Mouse (Mus musculus): ENCODE measurements at regions not wholly inside any gene's neighbourhood (a gene's known extent, or its start where the extent isn't known, plus 50 kb on each side); places are given as distances from the start of the nearest gene placed in this dataset.
A peak's percentile ranks its signal among the peaks of the same experiment; 100 is the strongest.

- 42% methylated on average over 2 of the region's 2 CpGs for WGBS
- ATAC-seq (ENCODE audit: low FRiP score) (no peak), DNase-seq (ENCODE audit: low spot score, missing footprints) (no peak)
- H3K9me3 ChIP-seq (ENCODE audit: control insufficient read depth, low read length): no peaks in the 10 kb centered on the region
- H3K27me3 ChIP-seq (ENCODE audit: control insufficient read depth, insufficient read depth, low read length): no peaks in the 10 kb centered on the region
- H3K4me1 ChIP-seq (ENCODE audit: control insufficient read depth, insufficient read depth, low read length): no peaks in the 10 kb centered on the region
- H3K4me2 ChIP-seq: no peak overlapping the region
- no peak overlapping the region for H3K27ac ChIP-seq (ENCODE audit: low read depth, low read length)
- no peaks in the 10 kb centered on the region for H3K36me3 ChIP-seq (ENCODE audit: control insufficient read depth, insufficient read depth, low read length)
- no peak overlapping the region for H3K9ac ChIP-seq (ENCODE audit: low read length)
- H3K4me3 ChIP-seq (ENCODE audit: low read depth, low read length): no peak overlapping the region
These were observed 94.5 kb upstream of the Fyn start for GRCm38 (mm10) chr10:39274202-39274601.

GRCm38 (mm10) chr10:39273426-39273825 lies 95.2 kb upstream of the Fyn start:
- Histone ChIP-seq H3K9me3 (ENCODE audit: control insufficient read depth, low read length) (no peaks in the 10 kb centered on the region), H3K4me1 (ENCODE audit: control insufficient read depth, insufficient read depth, low read length) (no peaks in the 10 kb centered on the region), H3K36me3 (ENCODE audit: control insufficient read depth, insufficient read depth, low read length) (no peaks in the 10 kb centered on the region), H3K27ac (ENCODE audit: low read depth, low read length) (no peak overlapping the region), H3K4me3 (ENCODE audit: low read depth, low read length) (no peak overlapping the region), H3K9ac (ENCODE audit: low read length) (no peak overlapping the region), H3K4me2 (no peak overlapping the region), H3K27me3 (ENCODE audit: control insufficient read depth, insufficient read depth, low read length) (no peaks in the 10 kb centered on the region)
- 75% methylated on average over 4 of the region's 4 CpGs for WGBS
- ATAC-seq (ENCODE audit: low FRiP score) (no peak), DNase-seq (ENCODE audit: low spot score, missing footprints) (peak; percentile 41)

- H3K27ac ChIP-seq (ENCODE audit: low read depth, low read length): no peak overlapping the region
- H3K4me1 ChIP-seq (ENCODE audit: control insufficient read depth, insufficient read depth, low read length): no peaks in the 10 kb centered on the region
- H3K9ac ChIP-seq (ENCODE audit: low read length): no peak overlapping the region
- H3K4me3 ChIP-seq (ENCODE audit: low read depth, low read length): no peak overlapping the region
- ATAC-seq (ENCODE audit: low FRiP score) (no peak), DNase-seq (ENCODE audit: low spot score, missing footprints) (peak; percentile 57)
- 87% methylated on average over 6 of the region's 6 CpGs for WGBS
- no peaks in the 10 kb centered on the region for H3K27me3 ChIP-seq (ENCODE audit: control insufficient read depth, insufficient read depth, low read length)
- H3K9me3 ChIP-seq (ENCODE audit: control insufficient read depth, low read length): no peaks in the 10 kb centered on the region
- no peaks in the 10 kb centered on the region for H3K36me3 ChIP-seq (ENCODE audit: control insufficient read depth, insufficient read depth, low read length)
- no peak overlapping the region for H3K4me2 ChIP-seq
These were observed 96.2 kb upstream of the Fyn start for GRCm38 (mm10) chr10:39272387-39272949.

- H3K9me3 ChIP-seq (ENCODE audit: control insufficient read depth, low read length): no peaks in the 10 kb centered on the region
- H3K4me1 ChIP-seq (ENCODE audit: control insufficient read depth, insufficient read depth, low read length): no peaks in the 10 kb centered on the region
- no peak overlapping the region for H3K9ac ChIP-seq (ENCODE audit: low read length)
- no peak overlapping the region for H3K27ac ChIP-seq (ENCODE audit: low read depth, low read length)
- peak; percentile 45 for DNase-seq (ENCODE audit: low spot score, missing footprints)
- no peaks in the 10 kb centered on the region for H3K36me3 ChIP-seq (ENCODE audit: control insufficient read depth, insufficient read depth, low read length)
- 84% methylated on average over 3 of the region's 3 CpGs for WGBS
- H3K4me3 ChIP-seq (ENCODE audit: low read depth, low read length): no peak overlapping the region
- no peak for ATAC-seq (ENCODE audit: low FRiP score)
- no peaks in the 10 kb centered on the region for H3K27me3 ChIP-seq (ENCODE audit: control insufficient read depth, insufficient read depth, low read length)
- no peak overlapping the region for H3K4me2 ChIP-seq
These were observed 98.2 kb upstream of the Fyn start for GRCm38 (mm10) chr10:39270406-39270805.

DNA sequence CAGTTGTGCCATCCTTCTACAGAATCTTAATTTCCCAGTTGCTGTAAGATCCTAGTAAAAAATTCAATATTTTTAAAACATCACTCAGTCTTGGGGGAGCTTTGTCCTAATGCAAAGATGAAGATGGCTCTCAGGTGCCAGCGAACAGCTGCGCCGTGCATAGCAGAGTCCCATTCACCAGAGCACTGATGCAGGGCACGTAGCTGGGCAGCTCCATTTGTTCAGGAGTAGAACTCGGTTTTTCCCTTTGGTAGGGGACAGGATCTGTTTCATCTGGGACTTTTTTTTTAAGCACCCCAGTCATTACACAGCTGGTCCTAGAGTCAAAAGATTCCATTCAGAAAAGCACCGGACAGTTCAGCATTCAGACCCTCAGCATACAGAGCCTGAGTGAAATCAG lies 101.4 kb upstream of the Fyn start:
- no peak for ATAC-seq (ENCODE audit: low FRiP score)
- no peaks in the 10 kb centered on the region for H3K9me3 ChIP-seq (ENCODE audit: control insufficient read depth, low read length)
- no peaks in the 10 kb centered on the region for H3K36me3 ChIP-seq (ENCODE audit: control insufficient read depth, insufficient read depth, low read length)
- no peak overlapping the region for H3K9ac ChIP-seq (ENCODE audit: low read length)
- no peaks in the 10 kb centered on the region for H3K4me1 ChIP-seq (ENCODE audit: control insufficient read depth, insufficient read depth, low read length)
- H3K4me2 ChIP-seq: no peak overlapping the region
- no peak overlapping the region for H3K27ac ChIP-seq (ENCODE audit: low read depth, low read length)
- 90% methylated on average over 6 of the region's 6 CpGs for WGBS
- no peak overlapping the region for H3K4me3 ChIP-seq (ENCODE audit: low read depth, low read length)
- no peaks in the 10 kb centered on the region for H3K27me3 ChIP-seq (ENCODE audit: control insufficient read depth, insufficient read depth, low read length)
- no peak for DNase-seq (ENCODE audit: low spot score, missing footprints)

DNA sequence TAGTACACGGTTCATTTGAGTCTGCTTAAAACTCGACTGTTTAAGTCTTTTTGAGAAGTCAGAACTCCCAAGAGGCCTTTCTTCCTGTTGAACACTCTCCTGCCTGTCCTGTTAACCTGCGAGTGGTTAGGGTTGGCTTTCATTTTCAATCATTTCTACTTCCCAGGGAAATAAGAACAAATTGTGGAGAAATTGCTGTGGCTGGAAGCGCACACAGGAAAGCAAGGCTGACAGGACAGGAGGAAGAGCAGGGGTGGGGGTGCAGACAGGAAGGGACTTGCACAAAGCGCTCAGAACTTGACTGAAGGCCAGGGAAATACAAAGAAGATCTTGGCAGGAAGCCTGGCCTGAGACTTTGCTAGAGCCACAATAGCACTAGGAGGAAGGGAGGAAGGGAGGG lies 102.2 kb upstream of the Fyn start:
- peak; percentile 79 for DNase-seq (ENCODE audit: low spot score, missing footprints)
- no peak for ATAC-seq (ENCODE audit: low FRiP score)
- H3K4me3 ChIP-seq (ENCODE audit: low read depth, low read length): no peak overlapping the region
- 61% methylated on average over 5 of the region's 5 CpGs for WGBS
- H3K27ac ChIP-seq (ENCODE audit: low read depth, low read length): no peak overlapping the region
- H3K27me3 ChIP-seq (ENCODE audit: control insufficient read depth, insufficient read depth, low read length): no peaks in the 10 kb centered on the region
- no peaks in the 10 kb centered on the region for H3K4me1 ChIP-seq (ENCODE audit: control insufficient read depth, insufficient read depth, low read length)
- no peaks in the 10 kb centered on the region for H3K36me3 ChIP-seq (ENCODE audit: control insufficient read depth, insufficient read depth, low read length)
- no peaks in the 10 kb centered on the region for H3K9me3 ChIP-seq (ENCODE audit: control insufficient read depth, low read length)
- H3K4me2 ChIP-seq: no peak overlapping the region
- no peak overlapping the region for H3K9ac ChIP-seq (ENCODE audit: low read length)

- Histone ChIP-seq H3K4me2 (no peak overlapping the region), H3K4me3 (ENCODE audit: low read depth, low read length) (no peak overlapping the region), H3K36me3 (ENCODE audit: control insufficient read depth, insufficient read depth, low read length) (no peaks in the 10 kb centered on the region), H3K4me1 (ENCODE audit: control insufficient read depth, insufficient read depth, low read length) (peaks cover 2% of the 10 kb centered on the region; the same call in 1 of the 2 replicates), H3K9ac (ENCODE audit: low read length) (no peak overlapping the region), H3K9me3 (ENCODE audit: control insufficient read depth, low read length) (no peaks in the 10 kb centered on the region), H3K27me3 (ENCODE audit: control insufficient read depth, insufficient read depth, low read length) (no peaks in the 10 kb centered on the region), H3K27ac (ENCODE audit: low read depth, low read length) (no peak overlapping the region)
- no peak for ATAC-seq (ENCODE audit: low FRiP score)
- 72% methylated on average over 7 of the region's 7 CpGs for WGBS
- DNase-seq (ENCODE audit: low spot score, missing footprints): peak; percentile 64
These were observed 98.9 kb upstream of the Ccn6 start for GRCm38 (mm10) chr10:39262466-39262865.

GRCm38 (mm10) chr10:39261174-39262145 lies 97.9 kb upstream of the Ccn6 start:
- Histone ChIP-seq H3K4me2 (no peak overlapping the region), H3K27me3 (ENCODE audit: control insufficient read depth, insufficient read depth, low read length) (no peaks in the 10 kb centered on the region), H3K36me3 (ENCODE audit: control insufficient read depth, insufficient read depth, low read length) (no peaks in the 10 kb centered on the region), H3K9ac (ENCODE audit: low read length) (no peak overlapping the region), H3K4me1 (ENCODE audit: control insufficient read depth, insufficient read depth, low read length) (peaks cover 2% of the 10 kb centered on the region; the same call in 1 of the 2 replicates), H3K4me3 (ENCODE audit: low read depth, low read length) (no peak overlapping the region), H3K9me3 (ENCODE audit: control insufficient read depth, low read length) (no peaks in the 10 kb centered on the region), H3K27ac (ENCODE audit: low read depth, low read length) (no peak overlapping the region)
- WGBS: 82% methylated on average over 8 of the region's 8 CpGs
- no peak for ATAC-seq (ENCODE audit: low FRiP score)
- peak; percentile 82 for DNase-seq (ENCODE audit: low spot score, missing footprints)

GRCm38 (mm10) chr10:39260061-39260460 lies 96.5 kb upstream of the Ccn6 start:
- Histone ChIP-seq H3K27ac (ENCODE audit: low read depth, low read length) (no peak overlapping the region), H3K9me3 (ENCODE audit: control insufficient read depth, low read length) (no peaks in the 10 kb centered on the region), H3K4me3 (ENCODE audit: low read depth, low read length) (no peak overlapping the region), H3K36me3 (ENCODE audit: control insufficient read depth, insufficient read depth, low read length) (no peaks in the 10 kb centered on the region), H3K27me3 (ENCODE audit: control insufficient read depth, insufficient read depth, low read length) (no peaks in the 10 kb centered on the region), H3K4me2 (no peak overlapping the region), H3K4me1 (ENCODE audit: control insufficient read depth, insufficient read depth, low read length) (peaks cover 2% of the 10 kb centered on the region; the same call in 1 of the 2 replicates), H3K9ac (ENCODE audit: low read length) (no peak overlapping the region)
- 83% methylated on average over 6 of the region's 6 CpGs for WGBS
- no peak for ATAC-seq (ENCODE audit: low FRiP score)
- peak; percentile 78 for DNase-seq (ENCODE audit: low spot score, missing footprints)
